Mouse (Mus musculus) urinary bladder, postnatal 10 days (tissue): ENCODE results near the gene Ncoa7.

Source experiments
- DNase-seq: peaks from one replicate; pipeline ENCODE4 v3.0.0; 2022; ENCODE audit warnings: low spot score

Ncoa7 gene

DNA sequence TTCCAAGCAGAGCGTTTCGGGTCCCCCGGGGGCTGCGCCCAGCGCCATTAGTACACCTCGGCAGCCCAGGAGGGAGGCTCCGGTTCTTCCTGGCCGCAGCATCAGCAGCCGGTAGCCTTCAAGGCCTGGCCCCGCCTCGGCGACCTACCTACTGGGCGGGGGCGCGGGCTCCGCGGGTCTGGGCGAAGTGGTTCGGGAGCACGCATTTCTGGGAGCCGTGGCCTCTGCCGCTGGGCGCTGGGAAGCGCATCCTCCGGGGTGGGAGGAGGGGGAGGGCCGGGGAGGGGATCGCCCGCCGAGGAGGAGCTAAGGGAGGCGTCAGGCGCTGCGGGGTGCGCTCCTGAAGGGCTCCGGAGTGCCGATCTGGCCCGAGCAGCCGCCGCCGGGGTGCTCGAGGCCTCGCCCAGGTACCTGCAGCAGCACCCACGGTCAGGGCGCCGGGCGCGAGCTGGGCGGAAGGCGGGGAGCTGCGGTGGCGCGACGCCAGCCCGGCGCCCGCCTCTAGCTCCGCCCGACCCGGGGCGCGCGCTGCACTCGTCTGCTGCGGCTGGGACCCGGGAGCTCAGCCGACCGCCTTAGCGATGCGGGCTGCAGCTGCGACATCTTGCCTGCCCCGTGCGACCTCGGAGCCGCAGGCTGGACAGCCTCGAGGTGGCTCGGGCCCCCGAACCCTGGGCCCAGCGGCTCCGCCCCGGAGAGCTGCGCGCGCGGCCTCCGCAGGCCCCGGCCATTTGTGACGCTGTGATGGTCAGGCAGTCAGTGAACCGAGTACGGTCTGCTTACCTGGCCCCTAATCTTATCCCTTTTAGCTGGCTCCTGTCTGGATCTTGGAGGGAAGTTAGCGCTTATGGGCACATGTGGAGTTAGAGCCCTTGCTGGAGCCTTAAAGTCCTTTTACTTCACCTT lies at the start of gene Ncoa7:
Ncoa7 (minus strand) TSS at position 646 of the 906 bp plus-strand sequence.
- DNase-seq: peak; percentile 16

DNA sequence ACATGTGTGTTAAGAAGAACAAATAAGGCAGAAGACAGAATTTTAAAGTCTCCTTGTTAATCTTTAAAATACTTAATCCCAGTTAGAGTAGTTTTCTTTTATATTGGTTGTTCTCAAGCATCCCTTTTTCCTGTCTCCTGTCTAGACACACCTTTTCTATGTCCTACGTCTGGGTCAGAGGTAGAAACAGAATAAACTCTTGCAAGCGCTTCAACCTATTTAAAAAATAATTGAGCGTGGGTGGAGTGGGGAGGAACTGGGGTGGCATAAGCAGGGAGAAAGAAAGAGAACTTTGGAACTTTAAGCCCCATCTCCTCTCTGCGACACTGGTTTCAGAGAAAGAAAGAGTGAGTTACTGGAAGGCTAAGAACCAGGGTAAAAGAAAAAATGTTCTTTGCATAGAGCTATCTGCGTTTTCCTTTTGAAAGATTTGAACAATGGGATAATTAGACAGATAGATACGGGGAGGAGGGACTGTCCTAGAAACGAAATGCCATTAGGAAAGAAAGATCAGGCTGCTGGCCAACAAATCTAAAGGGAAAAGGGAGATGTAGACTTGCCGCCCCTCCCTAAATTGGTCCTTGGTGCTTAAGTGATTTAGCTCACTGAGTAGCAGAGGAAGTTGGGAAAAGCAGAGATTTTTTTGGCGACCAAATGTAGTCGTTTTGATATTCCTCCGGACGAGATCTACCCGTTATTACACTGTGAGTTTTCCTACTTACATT lies 42.1 kb upstream of the Ncoa7 start:
- no peak for DNase-seq

DNA sequence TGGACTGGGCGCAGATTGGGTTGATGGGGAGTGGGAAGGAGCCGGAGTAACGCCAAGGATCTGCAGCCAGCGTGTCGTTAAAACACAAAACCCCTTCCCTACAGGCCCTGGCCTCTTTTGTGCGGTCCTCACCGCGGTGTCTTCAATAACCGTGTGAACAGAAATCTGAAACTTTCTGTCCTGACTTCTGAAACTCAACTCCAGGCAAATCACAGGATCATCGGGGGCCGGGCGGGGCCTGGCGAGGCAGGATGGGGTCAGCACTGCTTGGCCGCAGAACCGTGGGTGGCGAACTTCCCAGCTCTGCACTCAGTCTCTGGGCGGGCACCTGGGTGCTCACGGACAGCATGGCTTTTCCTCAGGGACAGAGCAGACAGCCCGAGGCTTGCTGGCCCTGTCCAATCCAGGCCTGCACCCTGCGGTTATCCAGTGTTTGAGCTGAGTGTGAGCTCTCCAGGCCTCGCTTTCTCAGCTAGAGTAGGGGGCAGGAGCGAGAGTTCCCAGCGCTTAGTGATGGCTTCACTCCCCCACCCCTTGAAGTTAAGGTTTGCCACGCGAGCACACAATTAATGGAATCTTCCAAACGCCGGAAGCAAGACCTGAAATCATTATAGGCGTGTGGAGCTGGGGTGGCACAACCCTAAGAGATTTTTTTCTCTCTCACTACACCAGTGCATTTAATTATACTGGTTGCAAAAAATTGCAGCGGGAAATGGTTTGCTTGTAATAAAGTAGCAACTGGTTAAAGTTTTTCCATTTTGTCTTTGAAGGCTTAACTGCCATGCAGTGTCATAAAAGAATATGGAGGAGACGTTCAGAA lies 41.3 kb upstream of the Ncoa7 start:
- DNase-seq: no peak

DNA sequence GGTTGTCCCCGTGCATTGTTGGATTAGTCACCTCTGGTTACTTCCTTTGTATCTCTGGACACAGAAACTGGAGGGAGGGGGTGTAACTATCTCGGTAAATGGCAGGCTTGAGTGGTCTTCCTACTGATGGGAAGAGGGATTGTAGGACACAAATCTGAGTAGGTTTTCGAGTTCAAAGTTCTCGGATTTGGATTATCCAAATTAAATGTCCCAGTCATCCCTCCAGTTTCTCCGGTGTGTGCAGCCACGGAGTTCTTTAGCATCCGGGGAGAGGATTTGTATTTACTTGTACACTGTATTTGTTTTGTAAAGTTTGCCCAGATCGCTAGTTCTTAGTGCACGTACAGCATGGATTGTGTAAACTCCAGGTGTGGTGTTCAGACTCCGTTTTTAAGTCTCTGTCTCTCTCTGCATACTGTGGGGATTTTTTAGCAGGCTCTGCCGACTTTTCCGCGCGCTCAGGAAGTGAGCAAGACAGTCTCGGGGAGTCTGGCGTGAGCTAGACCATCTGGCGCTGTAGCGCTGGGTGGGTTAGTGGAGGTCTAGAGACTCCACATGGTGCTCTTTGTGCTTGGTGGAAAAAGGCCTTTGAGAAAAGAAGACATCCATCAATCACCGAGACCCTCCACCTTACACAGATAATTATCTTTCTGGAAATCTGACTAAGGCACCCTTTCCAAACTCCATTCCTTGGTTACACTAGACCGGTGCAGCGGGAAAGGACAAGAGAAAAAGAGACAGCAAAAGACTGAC lies 40.5 kb upstream of the Ncoa7 start:
- DNase-seq: no peak

DNA sequence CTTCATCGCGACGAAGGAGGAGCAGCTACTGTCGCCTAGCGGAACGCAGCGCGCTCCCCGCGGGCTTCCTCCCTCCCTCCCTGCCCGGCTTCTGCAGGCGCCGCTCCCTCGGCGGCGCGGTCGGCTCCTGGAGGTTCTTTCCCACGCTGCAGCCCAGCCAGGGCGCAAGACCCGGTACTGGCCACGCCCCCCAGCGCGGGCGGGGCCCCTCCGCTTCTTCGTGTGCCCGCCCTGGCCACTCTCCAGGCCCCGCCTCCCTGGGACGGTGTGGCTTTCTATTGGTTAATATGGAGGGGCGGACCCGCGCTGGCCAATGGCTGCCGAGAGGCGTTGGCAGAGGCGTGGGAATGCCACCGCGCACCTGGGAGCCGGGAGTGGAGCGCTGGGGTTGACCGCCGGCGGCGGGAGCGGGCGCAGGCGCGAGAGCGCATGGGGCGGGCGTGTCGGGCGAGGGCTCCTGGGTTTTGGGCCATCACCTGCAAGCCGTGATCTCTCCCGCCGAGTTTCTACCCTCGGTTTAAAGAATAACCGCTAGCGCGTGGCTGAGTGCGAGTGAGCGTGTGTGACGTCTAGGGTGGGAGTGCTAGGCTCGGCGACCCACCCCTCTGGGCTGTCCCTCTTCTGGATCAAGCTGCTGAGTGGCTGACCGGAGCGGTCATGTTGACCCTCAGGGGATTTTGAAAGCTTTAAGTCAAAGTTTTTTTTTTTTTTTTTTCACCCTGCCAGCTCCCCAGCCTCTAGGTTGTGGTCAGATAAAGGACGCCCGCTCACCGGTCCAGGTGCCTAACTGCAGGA lies 39.7 kb upstream of the Ncoa7 start, which contains the start of gene Hey2:
Hey2 (minus strand) TSS at position 159 of the 795 bp plus-strand sequence.
- DNase-seq: peak; percentile 88

DNA sequence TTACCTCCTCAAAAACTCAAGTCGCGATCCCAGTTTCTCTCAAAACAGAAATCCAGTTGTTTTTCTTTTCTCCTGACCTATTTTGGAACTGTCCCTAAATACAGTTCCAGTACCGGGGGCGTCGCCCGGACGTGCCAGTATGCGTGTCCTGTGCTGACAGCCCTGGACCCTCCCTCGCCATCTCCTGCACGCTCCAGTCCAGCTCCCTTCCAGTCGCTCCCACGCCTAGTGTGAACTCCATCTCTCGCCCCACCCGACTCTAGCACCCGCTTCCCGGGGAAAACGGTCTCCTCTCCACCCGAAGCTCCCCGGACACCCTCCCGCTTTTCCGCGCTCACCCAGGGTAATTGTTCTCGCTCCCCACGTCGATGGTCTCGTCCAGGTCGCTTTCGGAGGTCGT lies 39.1 kb upstream of the Ncoa7 start:
- no peak for DNase-seq

DNA sequence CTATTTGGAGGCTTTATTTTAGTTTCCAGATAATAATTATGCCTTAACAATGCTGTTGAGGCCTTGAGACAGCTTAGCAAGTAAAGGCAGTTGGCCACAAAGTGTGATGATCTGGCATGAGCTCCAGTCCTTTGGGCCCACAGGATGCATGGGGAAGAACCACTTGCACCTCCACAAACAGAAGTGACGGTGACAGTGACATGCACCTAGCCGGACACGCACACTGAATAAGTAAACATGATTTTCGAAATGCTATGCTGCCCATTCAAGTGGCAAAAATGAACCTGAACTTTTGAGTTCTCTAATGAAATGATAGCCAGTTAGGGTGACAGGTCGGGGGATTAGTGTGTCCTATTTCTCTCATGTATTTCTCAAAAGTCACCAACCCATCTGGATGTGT lies 37.7 kb upstream of the Ncoa7 start:
- DNase-seq: no peak

DNA sequence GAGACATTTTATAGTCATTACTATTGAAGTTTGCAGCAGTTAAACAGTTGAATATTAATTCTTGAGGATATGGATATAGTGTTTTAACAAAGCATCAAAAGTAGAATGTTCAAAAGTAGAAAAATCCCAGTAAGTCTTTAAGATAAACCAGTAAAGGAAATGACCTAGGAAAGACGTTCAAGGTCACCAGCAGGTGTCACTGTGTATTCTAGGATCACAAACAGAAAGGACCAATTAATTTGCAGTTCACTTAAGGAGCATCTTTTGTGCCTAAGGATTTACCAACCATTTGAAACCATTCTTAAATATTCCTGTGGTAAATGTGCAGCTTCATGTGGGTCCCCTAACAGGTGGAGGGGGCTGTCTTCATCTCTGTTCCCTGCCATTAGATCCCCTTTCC lies 35.1 kb upstream of the Ncoa7 start:
- DNase-seq: no peak

DNA sequence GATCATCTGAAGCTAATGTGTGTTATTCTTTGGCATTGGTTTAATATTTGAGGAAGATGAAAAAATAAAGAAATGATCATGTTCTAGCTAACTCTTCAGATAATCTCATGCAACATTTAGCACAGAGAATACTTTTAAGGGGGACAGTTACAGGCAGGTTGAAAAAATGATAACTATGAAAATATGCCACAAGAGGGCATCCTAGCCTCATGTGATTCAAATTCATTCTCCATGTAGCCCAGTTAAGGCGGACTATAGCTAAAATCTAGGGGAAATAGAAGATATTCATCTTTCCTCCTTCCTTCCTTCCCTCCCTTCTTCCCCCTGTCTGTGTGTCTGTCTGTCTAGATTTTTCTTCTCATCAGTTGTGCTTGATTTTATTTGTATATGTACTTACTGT lies 21.9 kb upstream of the Ncoa7 start:
- DNase-seq: no peak

DNA sequence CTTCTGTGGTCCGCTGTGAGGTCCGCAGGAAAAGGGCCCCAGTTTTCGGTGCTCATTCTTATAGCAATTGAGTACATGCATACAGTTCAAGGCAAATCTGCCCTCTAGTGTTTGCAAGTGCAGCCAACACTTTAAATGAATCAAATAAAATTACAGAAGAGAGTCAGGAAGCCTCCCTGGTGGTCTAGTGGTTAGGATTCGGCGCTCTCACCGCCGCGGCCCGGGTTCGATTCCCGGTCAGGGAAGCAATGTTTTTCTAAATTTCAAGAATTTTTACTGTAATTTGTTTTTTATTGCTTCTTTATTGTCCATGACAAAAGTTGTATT lies 7.8 kb upstream of the Ncoa7 start:
- DNase-seq: no peak

DNA sequence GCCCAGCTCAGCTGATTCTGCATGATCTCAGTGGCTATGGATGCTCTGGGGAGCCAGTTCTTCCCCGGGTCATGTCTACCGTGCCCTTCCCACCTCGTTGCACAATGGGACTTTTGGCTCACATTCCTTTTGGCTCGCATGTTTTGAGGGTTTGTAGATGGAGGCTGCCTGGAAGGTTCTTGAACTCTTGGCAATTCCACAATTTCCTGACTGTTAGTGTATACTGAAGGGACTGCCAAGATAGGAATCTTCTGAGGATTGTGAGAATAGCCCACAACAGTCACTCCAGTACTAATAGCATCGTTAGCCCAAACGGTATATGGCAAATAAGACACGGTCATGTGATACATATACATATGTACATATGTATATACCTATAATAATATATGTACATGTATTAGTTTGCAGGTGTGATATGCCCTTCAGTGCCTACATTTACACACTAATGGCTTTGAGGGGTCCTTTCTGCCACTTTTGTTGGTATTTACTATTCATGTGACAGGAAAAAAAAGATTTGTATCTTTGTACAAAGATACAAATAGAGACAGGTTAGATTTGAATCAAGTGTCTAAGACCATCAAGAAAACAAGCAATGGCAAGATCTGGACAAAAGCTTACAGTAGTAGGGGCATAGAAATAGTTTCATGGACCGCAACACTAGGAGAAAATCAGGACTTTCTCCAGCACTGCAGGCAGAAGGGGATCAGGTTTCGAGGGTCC lies 7.3 kb upstream of the Ncoa7 start:
- no peak for DNase-seq

DNA sequence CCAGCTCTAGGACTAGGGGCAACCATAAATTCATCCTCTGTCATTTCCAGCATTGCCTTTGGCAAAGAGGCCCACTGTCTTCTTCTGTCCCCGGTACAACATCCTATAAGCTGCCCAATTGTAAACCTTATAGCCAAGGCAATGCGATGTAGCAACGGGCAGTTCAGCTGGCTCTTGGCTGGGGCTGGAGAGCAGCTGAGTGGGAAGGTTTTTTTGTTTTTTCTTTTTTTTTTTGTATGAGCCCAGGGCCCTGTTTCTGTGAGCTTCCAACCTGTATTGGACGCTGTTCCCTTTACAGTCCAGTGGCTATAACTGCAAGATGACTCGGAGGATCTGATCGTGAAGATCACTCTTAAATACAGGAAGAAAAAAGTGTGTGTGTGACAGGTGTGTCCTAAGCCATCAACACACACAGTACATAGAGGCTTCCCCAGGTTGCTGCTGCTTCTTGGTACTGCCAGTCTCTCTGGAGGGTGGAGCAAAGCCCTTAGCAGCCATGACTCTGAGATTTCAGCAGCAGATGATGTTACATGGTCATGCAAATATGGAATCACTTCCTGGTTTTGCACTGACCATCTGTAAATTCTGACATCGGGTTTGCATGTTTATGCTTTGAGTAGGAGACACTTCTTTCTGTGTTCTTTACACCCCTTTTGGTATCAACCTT lies 594 bp upstream of the Ncoa7 start:
- no peak for DNase-seq

DNA sequence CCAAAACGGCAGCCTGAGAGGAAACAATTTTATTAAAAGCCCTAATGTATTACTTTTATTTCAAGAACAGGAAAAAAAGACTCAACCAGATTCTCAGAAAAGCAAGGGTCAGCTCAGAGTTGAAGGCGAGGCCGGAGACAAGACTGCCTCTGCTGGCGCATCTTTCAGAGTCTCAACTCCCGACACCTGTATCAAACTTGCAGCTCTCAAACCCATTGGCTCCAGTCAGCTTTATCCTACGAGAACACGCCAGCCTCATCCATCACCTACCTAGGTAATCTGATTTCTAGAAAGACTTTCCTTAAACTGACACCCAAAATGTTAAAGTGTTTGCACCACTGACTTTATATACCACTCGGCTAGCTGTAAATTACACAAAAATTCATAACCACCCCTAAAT lies 1.1 kb downstream of the Ncoa7 start:
- no peak for DNase-seq

DNA sequence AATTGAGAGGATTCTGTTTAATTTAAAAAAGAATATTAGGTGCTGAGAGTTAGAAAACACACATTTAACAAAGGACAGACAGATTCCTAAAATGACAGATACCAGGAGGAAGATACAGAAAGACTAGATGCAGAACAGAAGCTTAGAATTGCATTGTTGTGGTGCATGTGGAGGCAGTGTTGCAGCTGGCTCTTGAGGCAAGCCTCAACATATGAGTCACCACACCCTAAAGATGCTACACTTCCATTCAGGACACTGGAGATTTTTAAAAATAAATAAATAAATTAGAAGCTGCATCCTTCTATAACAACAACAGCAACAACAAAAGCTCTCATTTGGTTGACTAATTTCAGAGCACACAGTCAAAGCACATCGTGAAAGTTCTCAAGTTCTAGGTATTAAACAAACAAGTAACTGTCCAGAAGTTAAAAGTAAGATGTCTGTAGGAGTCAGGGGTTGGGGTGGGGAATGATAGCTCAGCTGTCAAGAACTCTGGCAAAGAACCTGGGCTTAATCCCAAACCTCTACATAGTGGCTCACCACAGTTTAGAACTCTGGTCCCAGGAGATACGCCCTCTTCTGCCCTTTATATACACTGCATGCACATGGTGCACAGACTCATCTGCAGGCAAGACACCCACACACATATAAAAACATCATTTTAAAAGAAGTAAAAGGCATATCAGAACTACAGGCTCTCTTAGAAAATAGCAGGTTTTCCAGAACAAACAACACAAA lies 3.2 kb downstream of the Ncoa7 start:
- no peak for DNase-seq

DNA sequence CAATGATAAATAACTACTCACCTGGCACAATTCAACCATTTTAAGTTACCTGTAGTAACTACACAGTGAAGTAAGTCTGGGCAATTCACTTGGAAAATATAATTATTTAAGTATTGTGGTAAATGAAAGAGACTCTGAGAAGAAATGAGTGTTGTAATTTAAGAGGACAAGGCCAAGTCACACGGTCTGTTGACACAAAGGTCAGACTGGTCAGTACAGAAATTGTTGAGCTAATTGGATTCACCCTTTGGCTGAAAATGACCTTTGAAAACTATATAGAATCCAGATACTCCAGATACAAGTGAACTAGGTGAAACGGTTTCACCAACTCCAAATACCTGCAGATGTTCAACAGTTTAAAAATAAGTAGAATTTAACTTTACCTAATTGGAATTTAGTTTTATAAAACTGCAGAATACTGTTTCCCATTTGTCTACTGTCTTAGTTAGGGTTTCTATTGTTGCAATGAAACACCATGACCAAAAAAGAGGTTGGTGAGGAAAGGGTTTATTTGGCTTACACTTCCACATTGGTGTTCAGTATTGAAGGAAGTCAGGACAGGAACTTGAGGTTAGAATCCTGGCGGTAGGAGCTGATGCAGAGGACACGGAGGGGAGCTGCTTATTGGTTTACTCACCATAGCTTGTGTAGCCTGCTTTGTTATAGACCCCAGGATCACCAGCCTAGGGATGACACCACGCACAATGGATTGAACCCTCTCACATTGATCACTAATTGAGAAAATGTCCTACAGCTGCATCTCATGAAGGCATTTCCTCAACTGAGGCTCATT lies 6.5 kb downstream of the Ncoa7 start:
- DNase-seq: no peak

DNA sequence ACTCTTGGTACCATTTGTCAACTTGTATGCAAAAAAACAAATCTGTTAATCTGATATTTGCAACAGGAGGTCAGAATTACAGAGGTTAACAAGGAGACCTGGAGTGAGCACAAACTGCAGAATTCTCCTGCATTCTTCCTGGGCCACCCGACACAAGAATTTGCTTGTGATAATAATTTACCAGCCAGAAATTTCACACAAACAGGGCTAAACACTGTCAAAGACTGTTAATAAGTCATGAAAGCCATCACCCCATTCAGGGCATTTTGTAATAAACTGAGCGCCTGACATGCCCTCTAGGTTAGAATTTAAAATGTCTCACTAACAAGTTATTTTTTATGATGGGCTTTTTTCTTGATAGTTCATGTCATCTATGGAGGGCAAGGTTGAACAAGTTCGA lies 12.1 kb downstream of the Ncoa7 start:
- DNase-seq: no peak

DNA sequence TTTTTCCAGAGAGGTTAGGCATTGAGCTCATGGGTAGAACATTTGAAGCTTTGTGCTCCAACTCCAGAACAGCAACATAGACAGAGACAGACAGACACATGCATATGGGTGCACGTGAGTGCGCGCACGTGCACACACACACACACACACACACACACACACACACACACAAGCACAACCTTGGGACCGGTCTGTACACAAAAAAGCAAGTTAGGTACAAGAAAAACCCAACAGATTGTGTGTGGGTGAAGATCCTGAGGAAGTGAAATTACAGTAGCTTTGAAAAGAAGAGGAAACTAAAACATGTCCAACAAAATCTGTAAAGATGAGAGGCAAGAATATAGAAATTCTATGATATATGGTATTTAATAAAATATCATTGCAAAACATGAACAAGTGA lies 13.6 kb downstream of the Ncoa7 start:
- no peak for DNase-seq

DNA sequence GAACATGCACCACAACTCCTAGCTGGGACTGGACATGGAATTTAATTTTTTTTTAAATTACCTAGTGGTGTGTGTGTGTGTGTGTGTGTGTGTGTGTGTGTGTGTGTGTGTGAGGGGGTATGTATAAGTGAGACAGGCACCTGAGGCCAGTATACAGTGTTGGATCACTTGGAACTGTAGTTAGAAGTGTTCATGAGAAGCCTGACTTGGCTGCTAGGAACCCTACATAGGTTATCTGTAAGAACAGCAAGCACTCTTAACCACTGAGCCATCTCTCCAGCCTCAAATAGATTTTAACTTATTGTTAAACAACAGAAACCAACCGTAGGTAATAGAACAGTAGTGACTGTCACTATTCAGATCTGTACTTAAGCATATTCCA lies 14.8 kb downstream of the Ncoa7 start:
- DNase-seq: no peak
